ENCODE assay signal across 21 mouse cellular contexts in genomic region chr8:11798480-11798867, GRCm38 (mm10). TPM values are rescaled to one million over a fixed set of nuclear protein-coding genes. Genes with fewer than 3 reads are reported as not detected.
DNase-seq lines count a peak whose midpoint lies in the region; ATAC-seq and TF ChIP-seq lines count a peak whose summit lies in the region.
"Had no signal": no experiment of that assay in that cellular context is flagged by ENCODE, and none has a peak within 500 bp of the region (broad histone marks: within the 10 kb centered on the region; RNA-seq: fewer than 3 reads in every experiment).

No protein-coding gene starts in this region.

- no peak overlapping the region for H3K9ac ChIP-seq in heart, embryonic 14.5 days (ENCODE audit: low read length)
- no peak overlapping the region for H3K9ac ChIP-seq in neural tube, embryonic 13.5 days
- no peak overlapping the region for H3K9ac ChIP-seq in hindbrain, postnatal 0 days (replicated peaks; ENCODE audit: low read length)
- H3K9ac ChIP-seq: embryonic facial prominence, embryonic 12.5 days; liver, embryonic 12.5 days; lung, embryonic 14.5 days had no signal

- intact Hi-C loops in heart, postnatal 36 days (cut with DNase I), result no loop called here

- no peaks in the 10 kb centered on the region for H3K9me3 ChIP-seq in heart, embryonic 14.5 days (ENCODE audit: control insufficient read depth, low read length)
- no peaks in the 10 kb centered on the region for H3K9me3 ChIP-seq in neural tube, embryonic 13.5 days
- no peaks in the 10 kb centered on the region for H3K9me3 ChIP-seq in hindbrain, postnatal 0 days (ENCODE audit: low read length)
- H3K9me3 ChIP-seq: embryonic facial prominence, embryonic 12.5 days; limb, embryonic 10.5 days; liver, embryonic 12.5 days had no signal

- H3K4me2 ChIP-seq in heart, embryonic 14.5 days (ENCODE audit: low read length), result peak overlapping the region; percentile 0; the same call in 1 of the 2 replicates
- H3K4me2 ChIP-seq in neural tube, embryonic 13.5 days, result no peak overlapping the region
- no peak overlapping the region for H3K4me2 ChIP-seq in hindbrain, postnatal 0 days (ENCODE audit: low read depth, low read length)
- H3K4me2 ChIP-seq: embryonic facial prominence, embryonic 12.5 days; liver, embryonic 12.5 days; lung, embryonic 14.5 days had no signal

- H3K4me3 ChIP-seq in heart, embryonic 14.5 days (ENCODE audit: control insufficient read depth in 1 of 2, insufficient read depth in 1 of 2, low read depth in 1 of 2, low read length in 2 of 2), result no peak overlapping the region
- no peak overlapping the region for H3K4me3 ChIP-seq in neural tube, embryonic 13.5 days
- no peak overlapping the region for H3K4me3 ChIP-seq in hindbrain, postnatal 0 days (ENCODE audit: low read length)
- no peak overlapping the region for H3K4me3 ChIP-seq in olfactory bulb, adult 2 months (ENCODE audit: insufficient read depth, low read depth, low read length)
- H3K4me3 ChIP-seq: embryonic facial prominence, embryonic 12.5 days; limb, embryonic 10.5 days; liver, embryonic 12.5 days had no signal

- H3K4me1 ChIP-seq in heart, embryonic 14.5 days (ENCODE audit: control insufficient read depth in 2 of 2, insufficient read depth in 2 of 2, low read length in 2 of 2), result peaks cover 15 to 30% of the 10 kb centered on the region in 2 experiments
- peaks cover 19% of the 10 kb centered on the region for H3K4me1 ChIP-seq in neural tube, embryonic 13.5 days (replicated peaks)
- H3K4me1 ChIP-seq in hindbrain, postnatal 0 days (ENCODE audit: insufficient read depth, low read length), result 0 out of 2 replicates have a peak, but pooled peaks cover 5% of the 10 kb centered on the region
- peaks cover 25% of the 10 kb centered on the region for H3K4me1 ChIP-seq in olfactory bulb, adult 2 months (ENCODE audit: control insufficient read depth, insufficient read depth, low read length)
- H3K4me1 ChIP-seq: embryonic facial prominence, embryonic 12.5 days; limb, embryonic 10.5 days; liver, embryonic 12.5 days had no signal

- WGBS in heart, embryonic 14.5 days, result 68% methylated on average over 4 of the region's 4 CpGs
- 81% methylated on average over 4 of the region's 4 CpGs for WGBS in neural tube, embryonic 13.5 days
- 74% methylated on average over 4 of the region's 4 CpGs for WGBS in hindbrain, postnatal 0 days
- whole genome bisulfite sequencing in olfactory bulb, adult 2 months, result 75% methylated on average over 4 of the region's 4 CpGs

- no peak for TF ChIP-seq CTCF in hindbrain, postnatal 0 days (IDR thresholded peaks at IDR 0.05; ENCODE audit: low read depth)
- no peak for TF ChIP-seq CTCF in olfactory bulb, adult 2 months (IDR thresholded peaks at IDR 0.05; ENCODE audit: insufficient read depth, low read depth, low read length)

- no peak for ATAC-seq in heart, embryonic 14.5 days (ENCODE audit: insufficient number of reproducible peaks, insufficient read depth, low FRiP score, low read depth)
- ATAC-seq in neural tube, embryonic 13.5 days (ENCODE audit: low read depth), result peak; percentile 26; the same call in 1 of the 2 replicates
- peak; percentile 70 for ATAC-seq in hindbrain, postnatal 0 days
- ATAC-seq: activated CD4-positive, CD25-positive, alpha-beta regulatory T cell, adult 4 months; intestine, postnatal 0 days; liver, embryonic 12.5 days had no signal

- no peak for DNase-seq in heart, postnatal 36 days
- DNase-seq in neural tube, embryonic 10.5 days (ENCODE audit: extremely low spot score, low spot score), result no peak
- DNase-seq in hindbrain, postnatal 0 days (ENCODE audit: low spot score), result no peak
- no peak for DNase-seq in cerebellum, postnatal 36 days
- DNase-seq: adrenal gland, postnatal 36 days; cerebellum, adult 8-10 months; gastrocnemius, postnatal 10 days; lung, embryonic 14.5 days; thymus, postnatal 25 days had no signal

- no peaks in the 10 kb centered on the region for H3K27me3 ChIP-seq in heart, embryonic 14.5 days (ENCODE audit: control insufficient read depth, insufficient read depth, low read length)
- H3K27me3 ChIP-seq in neural tube, embryonic 13.5 days, result no peaks in the 10 kb centered on the region
- no peaks in the 10 kb centered on the region for H3K27me3 ChIP-seq in hindbrain, postnatal 0 days (ENCODE audit: insufficient read depth, low read length)
- H3K27me3 ChIP-seq: embryonic facial prominence, embryonic 12.5 days; liver, embryonic 12.5 days; Patski had no signal

- peak overlapping the region; percentile 50 to 72; a peak in 2 of 4 replicates for H3K27ac ChIP-seq in heart, embryonic 14.5 days (replicated peaks in 1 of 2; ENCODE audit: control insufficient read depth in 1 of 2, insufficient read depth in 1 of 2, low read depth in 2 of 2, low read length in 2 of 2)
- peak overlapping the region; percentile 57 for H3K27ac ChIP-seq in neural tube, embryonic 13.5 days (replicated peaks)
- H3K27ac ChIP-seq in hindbrain, postnatal 0 days, result peak overlapping the region; percentile 70
- peak overlapping the region; percentile 72; the same call in 1 of the 2 replicates for H3K27ac ChIP-seq in olfactory bulb, adult 2 months (ENCODE audit: insufficient read depth, low read depth, low read length)
- H3K27ac ChIP-seq: embryonic facial prominence, embryonic 12.5 days; limb, embryonic 10.5 days; liver, embryonic 12.5 days; macrophage had no signal

- peaks cover 74% of the 10 kb centered on the region for H3K36me3 ChIP-seq in heart, embryonic 14.5 days (ENCODE audit: control insufficient read depth, insufficient read depth, low read length)
- peaks cover 45% of the 10 kb centered on the region for H3K36me3 ChIP-seq in neural tube, embryonic 13.5 days
- peaks cover 5% of the 10 kb centered on the region; the same call in 1 of the 2 replicates for H3K36me3 ChIP-seq in hindbrain, postnatal 0 days (ENCODE audit: insufficient read depth, low read length)

- no peak for TF ChIP-seq POLR2A in olfactory bulb, adult 2 months (IDR thresholded peaks at IDR 0.05; ENCODE audit: insufficient read depth, low read depth, low read length)

RNA-seq across cellular contexts. Expression of gene Tex29, which starts 41.8 kb away (rescaled TPM):
- 1.1 TPM in 1 of 2 replicates, not detected in the other for polyA plus RNA-seq in heart, embryonic 14.5 days (2014; fragmentation: Nextera tagmentation; extraction: Ambion mirVana)
- not detected for total RNA-seq in heart, postnatal 36 days (2021)
- 0.43 TPM in 1 of 2 replicates, not detected in the other for polyA plus RNA-seq in neural tube, embryonic 13.5 days (2015; fragmentation: Nextera tagmentation; extraction: Ambion mirVana)
- total RNA-seq in hindbrain, postnatal 0 days (2014; rRNA removed), result not detected in 2 replicates
- polyA plus RNA-seq in hindbrain, postnatal 0 days (2015; fragmentation: Nextera tagmentation; extraction: Ambion mirVana), result 0.58 and 1.3 TPM in 2 replicates
- not detected in 2 replicates for polyA plus RNA-seq in olfactory bulb, adult 2 months (2012; ENCODE audit: insufficient read depth, insufficient read length, low replicate concordance, missing spikeins)
- total RNA-seq: adrenal gland, postnatal 36 days; gastrocnemius, postnatal 10 days; neutrophil, adult 5-6 weeks had no signal
- polyA plus RNA-seq: activated CD4-positive, CD25-positive, alpha-beta regulatory T cell, adult 4 months; cortical plate, adult 2 months; limb, embryonic 10.5 days; liver, embryonic 12.5 days; lung, embryonic 14.5 days; macrophage; Patski had no signal
